Comparison of ENCODE assay signal across 22 mouse cellular contexts in genomic region chr2:5295098-5295497, GRCm38 (mm10).
A peak's percentile ranks its signal among the peaks of the same experiment; 100 is the strongest.
DNase-seq lines count a peak whose midpoint lies in the region; ATAC-seq lines count a peak whose summit lies in the region.
"Had no signal": no experiment of that assay in that cellular context is flagged by ENCODE, and none has a peak within 500 bp of the region (broad histone marks: within the 10 kb centered on the region; RNA-seq: fewer than 3 reads in every experiment).

No protein-coding gene starts in this region.

- peak overlapping the region; percentile 17; the same call in 1 of the 2 replicates for H3K27ac ChIP-seq in embryonic facial prominence, embryonic 14.5 days (replicated peaks; ENCODE audit: low read depth, low read length)
- H3K27ac ChIP-seq in embryonic facial prominence, embryonic 10.5 days (replicated peaks): no peak overlapping the region
- no peak overlapping the region for H3K27ac ChIP-seq in intestine, embryonic 14.5 days (ENCODE audit: low read depth)
- no peak overlapping the region for H3K27ac ChIP-seq in intestine, embryonic 15.5 days
- H3K27ac ChIP-seq: embryonic facial prominence, embryonic 12.5 days; forebrain, embryonic 12.5 days; heart, embryonic 15.5 days; hindbrain, embryonic 15.5 days had no signal

- no peak overlapping the region for H3K4me3 ChIP-seq in embryonic facial prominence, embryonic 14.5 days (ENCODE audit: low read depth, low read length)
- H3K4me3 ChIP-seq in embryonic facial prominence, embryonic 10.5 days: no peak overlapping the region
- no peak overlapping the region for H3K4me3 ChIP-seq in intestine, embryonic 14.5 days (ENCODE audit: low read depth, low read length)
- H3K4me3 ChIP-seq in intestine, embryonic 15.5 days (replicated peaks): no peak overlapping the region
- H3K4me3 ChIP-seq: embryonic facial prominence, embryonic 12.5 days; forebrain, embryonic 12.5 days; heart, embryonic 15.5 days; hindbrain, embryonic 15.5 days had no signal

- H3K9me3 ChIP-seq in embryonic facial prominence, embryonic 14.5 days (ENCODE audit: control insufficient read depth, low read length): no peaks in the 10 kb centered on the region
- no peaks in the 10 kb centered on the region for H3K9me3 ChIP-seq in embryonic facial prominence, embryonic 10.5 days
- no peaks in the 10 kb centered on the region for H3K9me3 ChIP-seq in intestine, embryonic 14.5 days (ENCODE audit: control insufficient read depth, low read length)
- no peaks in the 10 kb centered on the region for H3K9me3 ChIP-seq in intestine, embryonic 15.5 days
- H3K9me3 ChIP-seq: embryonic facial prominence, embryonic 12.5 days; forebrain, embryonic 12.5 days; heart, embryonic 15.5 days; hindbrain, embryonic 15.5 days had no signal

- H3K9ac ChIP-seq in embryonic facial prominence, embryonic 14.5 days (ENCODE audit: low read depth, low read length): no peak overlapping the region
- H3K9ac ChIP-seq in intestine, embryonic 14.5 days (ENCODE audit: low read length): no peak overlapping the region
- H3K9ac ChIP-seq in intestine, embryonic 15.5 days: no peak overlapping the region
- H3K9ac ChIP-seq: embryonic facial prominence, embryonic 12.5 days; forebrain, embryonic 12.5 days; heart, embryonic 15.5 days; hindbrain, embryonic 15.5 days had no signal

- ATAC-seq in embryonic facial prominence, embryonic 14.5 days (ENCODE audit: low read depth): no peak
- no peak for ATAC-seq in intestine, embryonic 14.5 days (replicated peaks; ENCODE audit: low FRiP score, low TSS enrichment, low read depth)
- no peak for ATAC-seq in intestine, embryonic 15.5 days
- peak; percentile 73 for ATAC-seq in common myeloid progenitor, adult 5-6 weeks (replicated peaks; ENCODE audit: low read depth, poor library complexity, severe bottlenecking)
- ATAC-seq: CD4-positive, CD25-positive, alpha-beta regulatory T cell, adult 4 months; forebrain, embryonic 16.5 days; inflammation-experienced regulatory T-cells, adult 6 months had no signal

- peaks cover 8% of the 10 kb centered on the region; the same call in 1 of the 2 replicates for H3K4me1 ChIP-seq in embryonic facial prominence, embryonic 14.5 days (ENCODE audit: control insufficient read depth, insufficient read depth, low read length)
- H3K4me1 ChIP-seq in embryonic facial prominence, embryonic 10.5 days: peaks cover 4% of the 10 kb centered on the region
- H3K4me1 ChIP-seq in intestine, embryonic 14.5 days (replicated peaks; ENCODE audit: control insufficient read depth, insufficient read depth, low read length): no peaks in the 10 kb centered on the region
- H3K4me1 ChIP-seq in intestine, embryonic 15.5 days (replicated peaks): 0 out of 2 replicates have a peak, but pooled peaks cover 3% of the 10 kb centered on the region
- H3K4me1 ChIP-seq: embryonic facial prominence, embryonic 12.5 days; forebrain, embryonic 12.5 days; heart, embryonic 15.5 days; hindbrain, embryonic 15.5 days had no signal

- no peak overlapping the region for H3K4me2 ChIP-seq in embryonic facial prominence, embryonic 14.5 days (ENCODE audit: low read depth, low read length)
- no peak overlapping the region for H3K4me2 ChIP-seq in intestine, embryonic 14.5 days (ENCODE audit: low read length)
- no peak overlapping the region for H3K4me2 ChIP-seq in intestine, embryonic 15.5 days (replicated peaks)
- H3K4me2 ChIP-seq: embryonic facial prominence, embryonic 12.5 days; forebrain, embryonic 12.5 days; heart, embryonic 11.5 days; heart, embryonic 15.5 days; hindbrain, embryonic 15.5 days had no signal

- no peaks in the 10 kb centered on the region for H3K27me3 ChIP-seq in embryonic facial prominence, embryonic 14.5 days (replicated peaks; ENCODE audit: control insufficient read depth, insufficient read depth, low read length)
- H3K27me3 ChIP-seq in embryonic facial prominence, embryonic 10.5 days (replicated peaks; ENCODE audit: low read depth, poor library complexity, severe bottlenecking): no peaks in the 10 kb centered on the region
- no peaks in the 10 kb centered on the region for H3K27me3 ChIP-seq in intestine, embryonic 14.5 days (replicated peaks; ENCODE audit: control insufficient read depth, insufficient read depth, low read length)
- H3K27me3 ChIP-seq in intestine, embryonic 15.5 days (replicated peaks): no peaks in the 10 kb centered on the region
- H3K27me3 ChIP-seq: embryonic facial prominence, embryonic 12.5 days; forebrain, embryonic 12.5 days; heart, embryonic 15.5 days; hindbrain, embryonic 15.5 days had no signal

- DNase-seq in embryonic facial prominence, embryonic 14.5 days (ENCODE audit: low spot score): no peak
- DNase-seq in embryonic facial prominence, embryonic 10.5 days (ENCODE audit: low spot score): no peak
- DNase-seq in intestine, embryonic 14.5 days (ENCODE audit: low spot score): peak; percentile 29
- no peak for DNase-seq in urinary bladder, adult 2 months (ENCODE audit: low spot score)
- DNase-seq in adrenal gland, adult 18-20 months (ENCODE audit: low spot score in 2 of 2): no peak
- DNase-seq: adrenal gland, postnatal 14 days; B cell, adult 2 months; cerebellum, adult 18-20 months; cerebellum, postnatal 10 days; embryo, embryonic 11 days; gastrocnemius, postnatal 10 days; kidney, adult 18-20 months had no signal

- H3K36me3 ChIP-seq in embryonic facial prominence, embryonic 14.5 days (ENCODE audit: control insufficient read depth, insufficient read depth, low read length): no peaks in the 10 kb centered on the region
- no peaks in the 10 kb centered on the region for H3K36me3 ChIP-seq in embryonic facial prominence, embryonic 10.5 days (replicated peaks)
- H3K36me3 ChIP-seq in intestine, embryonic 14.5 days (ENCODE audit: control insufficient read depth, insufficient read depth, low read length): no peaks in the 10 kb centered on the region
- no peaks in the 10 kb centered on the region for H3K36me3 ChIP-seq in intestine, embryonic 15.5 days
- H3K36me3 ChIP-seq: embryonic facial prominence, embryonic 12.5 days; forebrain, embryonic 12.5 days; heart, embryonic 15.5 days had no signal
